Mouse (Mus musculus): Measurements from ENCODE around the gene Srpk1. TPM values are rescaled to one million over a fixed set of nuclear protein-coding genes. Genes with fewer than 3 reads are reported as not detected.
A peak's percentile ranks its signal among the peaks of the same experiment; 100 is the strongest.

Srpk1 gene
- polyA plus RNA-seq, 1 experiment from 2014 or later, result 112 TPM

DNA sequence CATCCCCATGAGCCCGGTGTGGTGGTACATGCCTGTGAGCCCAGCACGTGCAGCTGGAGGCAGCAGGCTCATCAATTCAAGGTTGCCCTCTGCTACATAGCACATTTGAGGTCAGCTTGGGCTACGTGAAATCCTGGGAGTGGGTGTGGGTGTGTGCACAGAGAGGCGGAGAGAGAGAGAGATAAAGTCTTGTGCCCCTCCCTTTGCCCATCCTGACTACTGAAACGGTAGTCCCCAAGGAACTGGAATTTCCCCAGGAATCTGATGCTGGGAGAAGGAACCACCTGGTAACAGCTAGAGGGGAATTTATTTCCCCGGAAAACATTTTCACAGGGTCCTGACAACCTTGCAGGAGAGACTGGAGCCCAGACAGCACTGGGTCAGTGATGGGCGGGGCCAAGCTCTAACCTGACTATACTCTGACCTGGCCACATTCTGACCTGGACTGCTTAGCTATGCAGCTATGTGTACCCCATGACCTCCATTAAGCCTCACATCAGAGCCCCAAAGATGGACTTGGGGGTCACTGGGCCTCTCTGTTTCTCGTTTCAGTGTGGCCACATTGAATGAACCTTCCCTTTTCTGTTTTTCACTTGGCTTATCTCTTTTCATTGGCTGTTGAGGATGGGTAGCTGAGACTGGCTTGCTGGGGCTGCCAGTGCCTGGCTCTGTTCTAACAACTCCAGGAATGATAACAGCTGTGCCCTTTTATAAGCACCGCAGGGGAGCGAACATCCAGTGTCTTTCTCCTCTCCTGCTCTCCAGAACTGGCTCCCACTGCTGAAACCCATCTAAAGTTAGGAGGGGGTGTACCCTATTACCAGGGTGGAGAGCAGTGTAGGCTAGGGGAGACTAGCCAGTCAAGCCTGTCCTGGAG is 6.0 kb upstream of the Srpk1 start:
- no peak overlapping the region for H3K27ac ChIP-seq (replicated peaks)
- no peaks in the 10 kb centered on the region for H3K27me3 ChIP-seq
- no peaks in the 10 kb centered on the region for H3K36me3 ChIP-seq
- no peak overlapping the region for H3K9ac ChIP-seq (replicated peaks)
- H3K4me3 ChIP-seq, result no peak overlapping the region
- whole genome bisulfite sequencing, result 73% methylated on average over 10 of the region's 10 CpGs
- no peaks in the 10 kb centered on the region for H3K9me3 ChIP-seq
- no peaks in the 10 kb centered on the region for H3K4me1 ChIP-seq
- H3K4me2 ChIP-seq (replicated peaks), result no peak overlapping the region
- ATAC-seq (replicated peaks), result no peak

DNA sequence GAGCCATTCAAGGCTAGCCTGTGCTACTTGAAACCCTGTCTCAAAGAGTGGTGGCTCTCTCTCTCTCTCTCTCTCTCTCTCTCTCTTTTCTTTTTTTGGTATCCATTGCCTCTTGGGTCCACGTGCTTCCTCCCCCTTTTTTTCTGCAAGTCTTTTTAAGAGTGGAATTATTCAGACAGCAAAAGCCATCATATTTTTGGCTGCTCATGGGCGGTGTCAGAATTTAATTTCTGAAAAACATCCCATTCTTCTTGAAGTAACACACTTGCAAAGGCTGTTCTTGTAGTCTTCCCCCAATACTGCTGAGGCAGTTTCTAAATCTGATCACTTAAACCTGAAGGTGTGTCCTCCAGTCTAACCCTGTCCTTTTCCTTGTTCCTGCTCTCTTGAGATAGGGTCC is 4.4 kb upstream of the Srpk1 start:
- H3K9me3 ChIP-seq, result no peaks in the 10 kb centered on the region
- WGBS, result 86% methylated on average over 2 of the region's 2 CpGs

DNA sequence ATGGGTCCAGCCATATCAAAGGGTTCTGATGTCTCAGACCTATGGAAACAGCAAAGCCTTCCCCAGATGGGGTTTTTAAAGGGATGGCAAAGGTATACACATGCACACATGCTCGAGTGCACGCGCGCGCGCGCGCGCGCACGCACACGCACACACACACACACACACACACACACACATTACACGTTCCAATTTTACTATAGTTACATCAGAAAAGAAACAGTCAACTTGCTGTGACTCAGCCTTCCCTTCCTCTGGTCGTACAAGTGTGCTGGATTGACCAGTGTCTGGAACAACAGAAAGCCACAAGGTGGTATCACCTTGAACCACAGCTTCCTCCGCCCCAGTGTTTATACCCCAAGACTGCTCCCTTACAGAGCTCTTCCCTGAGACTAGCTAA is 2.8 kb upstream of the Srpk1 start:
- Histone ChIP-seq H3K27me3 (no peaks in the 10 kb centered on the region), H3K4me1 (peaks cover 14% of the 10 kb centered on the region), H3K4me2 (replicated peaks) (no peak overlapping the region), H3K27ac (replicated peaks) (no peak overlapping the region), H3K36me3 (no peaks in the 10 kb centered on the region), H3K9ac (replicated peaks) (no peak overlapping the region), H3K9me3 (no peaks in the 10 kb centered on the region), H3K4me3 (no peak overlapping the region)
- WGBS, result 93% methylated on average over 15 of the region's 15 CpGs
- ATAC-seq (replicated peaks), result no peak

More for the DNA sequence above, 4.4 kb upstream of the Srpk1 start:
- no peak overlapping the region for H3K9ac ChIP-seq (replicated peaks)
- H3K4me3 ChIP-seq, result no peak overlapping the region
- H3K4me2 ChIP-seq (replicated peaks), result no peak overlapping the region
- H3K4me1 ChIP-seq, result 0 out of 2 replicates have a peak, but pooled peaks cover 4% of the 10 kb centered on the region
- no peak for ATAC-seq (replicated peaks)
- no peaks in the 10 kb centered on the region for H3K27me3 ChIP-seq
- H3K36me3 ChIP-seq, result no peaks in the 10 kb centered on the region
- H3K27ac ChIP-seq (replicated peaks), result no peak overlapping the region

DNA sequence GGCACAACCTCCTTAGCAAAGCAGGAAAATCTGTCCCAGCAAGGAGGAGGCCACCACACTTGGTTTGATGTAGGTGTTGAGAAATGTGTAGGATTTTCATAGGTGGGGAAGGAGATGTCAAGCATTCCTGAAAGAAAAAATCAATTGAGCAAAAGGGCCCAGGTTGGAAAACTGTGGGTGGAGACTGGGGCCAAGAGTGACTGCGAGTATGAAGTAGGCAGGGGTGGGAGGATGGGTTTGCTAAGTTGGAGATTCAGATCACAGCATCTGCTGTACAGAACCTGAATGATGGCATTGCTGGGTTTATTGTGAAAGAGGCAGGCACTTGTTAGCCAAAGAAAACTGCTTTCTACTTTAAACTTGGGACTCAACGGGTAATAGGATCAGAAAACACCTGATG is 2.3 kb upstream of the Srpk1 start:
- Histone ChIP-seq H3K9me3 (no peaks in the 10 kb centered on the region), H3K4me1 (peaks cover 19% of the 10 kb centered on the region), H3K4me2 (replicated peaks) (no peak overlapping the region), H3K27me3 (no peaks in the 10 kb centered on the region), H3K4me3 (no peak overlapping the region), H3K9ac (replicated peaks) (no peak overlapping the region), H3K27ac (replicated peaks) (no peak overlapping the region), H3K36me3 (0 out of 2 replicates have a peak, but pooled peaks cover 4% of the 10 kb centered on the region)
- WGBS, result 74% methylated on average over 2 of the region's 2 CpGs
- ATAC-seq (replicated peaks), result no peak

DNA sequence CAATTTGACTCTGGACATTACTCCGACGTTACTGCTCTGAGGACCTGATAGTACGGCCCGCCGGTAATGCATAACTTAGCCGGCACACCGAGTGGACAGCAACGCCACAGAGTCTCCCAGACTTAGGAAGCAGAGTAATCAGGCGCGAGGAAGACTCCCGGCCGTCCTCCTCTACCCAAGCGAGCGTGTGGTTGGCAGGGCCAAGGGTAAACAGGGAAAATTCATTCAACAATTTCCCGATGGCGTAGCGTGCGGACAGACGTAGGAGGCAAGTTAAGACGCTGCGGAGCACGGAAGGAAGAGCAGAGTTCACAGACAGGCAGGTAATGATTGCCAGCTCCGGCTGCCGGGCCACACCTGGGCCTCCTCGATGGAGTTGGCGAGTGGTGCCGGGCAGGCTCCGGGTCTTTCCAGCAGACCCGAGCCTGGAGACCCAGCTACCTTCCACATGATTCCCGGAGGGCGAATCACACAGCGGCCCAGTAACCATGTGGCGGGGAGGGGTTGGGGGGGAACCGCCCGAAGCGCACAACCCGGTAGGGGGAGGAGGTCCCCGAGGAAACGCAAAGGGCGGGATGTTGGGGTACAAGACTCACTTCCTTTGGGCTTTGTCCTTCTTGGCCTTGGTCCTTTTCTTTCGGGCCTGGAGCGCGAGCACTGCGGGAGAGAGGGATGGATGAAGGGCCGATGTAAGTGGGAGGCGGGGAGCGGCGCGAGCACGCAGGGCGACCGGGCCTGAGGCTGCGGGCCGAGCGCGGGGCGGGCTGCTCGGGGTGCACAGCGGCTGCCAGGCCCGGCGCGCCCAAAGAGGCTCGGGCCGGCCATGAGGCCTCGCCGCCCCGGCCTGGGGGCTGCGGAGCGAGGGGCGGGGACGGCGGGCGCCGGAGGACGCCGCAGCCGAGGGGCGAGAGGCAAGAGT is 869 bp downstream of the Srpk1 start:
- WGBS, result under 1% methylated on average over 70 of the region's 78 CpGs
- peak; percentile 78 for ATAC-seq (replicated peaks)
- Histone ChIP-seq H3K27me3 (no peaks in the 10 kb centered on the region), H3K27ac (replicated peaks) (peak overlapping the region; percentile 90), H3K9me3 (no peaks in the 10 kb centered on the region), H3K36me3 (0 out of 2 replicates have a peak, but pooled peaks cover 10% of the 10 kb centered on the region), H3K4me1 (peaks cover 40% of the 10 kb centered on the region), H3K9ac (replicated peaks) (peak overlapping the region; percentile 87), H3K4me2 (replicated peaks) (peak overlapping the region; percentile 85), H3K4me3 (peak overlapping the region; percentile 82)

DNA sequence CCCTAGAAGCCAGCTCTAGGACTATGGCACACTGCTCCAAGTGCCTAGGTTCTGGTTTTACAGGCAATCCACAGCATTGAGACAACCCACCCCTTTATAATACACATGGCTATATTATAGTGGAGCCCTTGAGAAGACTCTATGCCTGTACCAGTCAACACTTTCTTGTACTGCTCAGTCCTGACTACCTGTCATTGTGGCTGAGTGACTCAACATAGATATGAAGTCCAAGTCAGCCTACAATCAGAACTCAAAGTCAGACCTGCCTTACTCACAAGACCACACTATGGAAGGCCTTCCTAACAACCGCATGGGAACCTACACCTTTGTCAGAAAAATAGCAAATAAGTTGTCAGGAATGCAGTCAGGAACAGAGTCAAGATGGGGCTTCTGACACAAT is 3.7 kb downstream of the Srpk1 start:
- ATAC-seq (replicated peaks), result no peak

DNA sequence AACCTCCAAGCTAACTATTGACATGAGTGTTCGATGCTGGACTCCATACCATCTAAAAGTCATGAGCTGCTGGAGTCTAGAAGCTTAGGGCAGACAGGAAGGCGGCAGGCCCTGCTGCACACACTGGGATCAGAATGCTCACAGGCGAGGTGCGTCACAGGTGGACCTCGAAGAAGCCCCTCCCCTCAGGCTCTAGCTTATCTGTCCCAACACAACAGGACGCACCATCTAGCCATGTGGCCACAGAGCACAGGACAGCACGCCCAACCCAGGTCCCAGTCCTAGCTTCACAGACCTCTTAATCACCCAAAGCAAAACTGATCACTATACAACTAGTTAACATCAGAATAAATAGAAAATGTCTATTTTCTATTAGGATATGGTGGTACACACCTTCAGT is 4.4 kb downstream of the Srpk1 start:
- no peak for ATAC-seq (replicated peaks)
- no peaks in the 10 kb centered on the region for H3K27me3 ChIP-seq
- H3K4me1 ChIP-seq, result peaks cover 40% of the 10 kb centered on the region
- no peak overlapping the region for H3K27ac ChIP-seq (replicated peaks)
- H3K4me3 ChIP-seq, result no peak overlapping the region
- 90% methylated on average over 7 of the region's 7 CpGs for WGBS
- H3K9ac ChIP-seq (replicated peaks), result no peak overlapping the region
- H3K9me3 ChIP-seq, result no peaks in the 10 kb centered on the region
- no peak overlapping the region for H3K4me2 ChIP-seq (replicated peaks)
- H3K36me3 ChIP-seq, result peaks cover 16% of the 10 kb centered on the region; the same call in 1 of the 2 replicates

More for the DNA sequence above, 3.7 kb downstream of the Srpk1 start:
- 95% methylated on average over 1 of the region's 1 CpGs for WGBS
- H3K4me3 ChIP-seq, result no peak overlapping the region
- no peak overlapping the region for H3K9ac ChIP-seq (replicated peaks)
- no peaks in the 10 kb centered on the region for H3K27me3 ChIP-seq
- no peak overlapping the region for H3K27ac ChIP-seq (replicated peaks)
- H3K4me2 ChIP-seq (replicated peaks), result no peak overlapping the region
- H3K9me3 ChIP-seq, result no peaks in the 10 kb centered on the region
- H3K4me1 ChIP-seq, result peaks cover 40% of the 10 kb centered on the region
- H3K36me3 ChIP-seq, result peaks cover 16% of the 10 kb centered on the region; the same call in 1 of the 2 replicates

DNA sequence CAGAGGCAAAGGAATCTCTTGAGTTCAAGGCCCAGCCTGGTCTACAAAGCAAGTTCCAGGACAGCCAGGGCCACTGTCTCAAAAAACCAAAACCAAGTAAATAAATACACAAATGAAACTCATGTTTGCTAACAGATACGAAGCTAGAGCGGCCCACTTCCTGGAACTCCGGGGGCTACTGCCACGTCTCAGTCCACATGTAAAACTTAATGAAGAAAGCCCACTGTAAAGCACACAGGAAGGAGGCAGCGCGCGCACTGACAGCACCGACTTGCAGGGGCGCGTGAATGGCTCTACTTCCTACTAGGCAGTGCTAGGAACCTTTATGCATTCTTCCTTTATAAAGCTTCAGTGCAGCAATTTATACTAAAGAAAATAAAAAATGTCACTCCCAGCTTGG is 4.9 kb downstream of the Srpk1 start:
- Histone ChIP-seq H3K4me1 (peaks cover 38% of the 10 kb centered on the region), H3K9ac (replicated peaks) (no peak overlapping the region), H3K27me3 (no peaks in the 10 kb centered on the region), H3K36me3 (peaks cover 16% of the 10 kb centered on the region; the same call in 1 of the 2 replicates), H3K4me3 (no peak overlapping the region), H3K4me2 (replicated peaks) (no peak overlapping the region), H3K9me3 (no peaks in the 10 kb centered on the region), H3K27ac (replicated peaks) (no peak overlapping the region)
- ATAC-seq (replicated peaks), result no peak
- 92% methylated on average over 10 of the region's 10 CpGs for WGBS

DNA sequence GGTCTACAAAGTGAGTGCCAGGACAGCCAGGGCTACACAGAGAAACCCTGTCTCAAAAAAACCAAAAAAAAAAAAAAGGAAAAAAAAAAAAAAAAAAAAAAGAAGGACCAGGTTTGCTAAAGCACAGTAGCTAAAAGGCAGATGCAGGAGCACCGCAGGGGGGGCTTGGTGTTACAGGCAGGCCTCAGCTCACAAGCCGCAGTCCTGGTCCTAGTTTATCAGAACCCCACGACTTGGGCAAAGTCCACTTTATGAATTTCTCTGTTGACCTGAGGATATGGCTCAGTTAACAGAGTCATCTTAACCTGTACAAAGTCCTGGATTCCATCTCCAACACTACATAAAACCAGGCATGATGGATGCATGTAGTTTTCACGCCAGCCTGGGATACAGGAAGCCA is 7.2 kb downstream of the Srpk1 start:
- WGBS, result 97% methylated on average over 4 of the region's 4 CpGs
- H3K27me3 ChIP-seq, result no peaks in the 10 kb centered on the region
- H3K27ac ChIP-seq (replicated peaks), result no peak overlapping the region
- H3K4me1 ChIP-seq, result peaks cover 26% of the 10 kb centered on the region
- H3K9me3 ChIP-seq, result no peaks in the 10 kb centered on the region
- no peak overlapping the region for H3K4me2 ChIP-seq (replicated peaks)
- no peak overlapping the region for H3K4me3 ChIP-seq
- peaks cover 16% of the 10 kb centered on the region; the same call in 1 of the 2 replicates for H3K36me3 ChIP-seq
- ATAC-seq (replicated peaks), result no peak
- H3K9ac ChIP-seq (replicated peaks), result no peak overlapping the region

DNA sequence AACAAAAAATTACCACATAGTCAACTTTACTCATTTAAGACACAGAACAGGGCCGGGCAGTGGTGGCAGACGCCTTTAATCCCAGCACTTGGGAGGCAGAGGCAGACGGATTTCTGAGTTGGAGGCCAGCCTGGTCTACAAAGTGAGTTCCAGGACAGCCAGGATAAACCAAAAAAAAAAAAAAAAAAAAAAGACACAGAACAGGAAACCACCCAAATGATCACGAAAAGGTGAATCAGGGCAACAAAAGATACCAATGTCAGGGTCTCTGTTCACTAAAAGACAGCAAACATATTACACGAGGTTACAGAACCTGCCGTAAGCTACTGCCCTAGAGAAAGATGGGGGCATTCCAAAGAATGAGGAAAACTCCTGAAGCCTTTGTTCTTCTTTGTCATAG is 9.4 kb downstream of the Srpk1 start:
- H3K27ac ChIP-seq (replicated peaks), result no peak overlapping the region
- H3K4me2 ChIP-seq (replicated peaks), result no peak overlapping the region
- H3K36me3 ChIP-seq, result peaks cover 11% of the 10 kb centered on the region
- 83% methylated on average over 6 of the region's 6 CpGs for WGBS
- no peaks in the 10 kb centered on the region for H3K9me3 ChIP-seq
- H3K27me3 ChIP-seq, result no peaks in the 10 kb centered on the region
- H3K4me1 ChIP-seq, result peaks cover 10% of the 10 kb centered on the region
- H3K9ac ChIP-seq (replicated peaks), result no peak overlapping the region
- no peak for ATAC-seq (replicated peaks)
- no peak overlapping the region for H3K4me3 ChIP-seq

DNA sequence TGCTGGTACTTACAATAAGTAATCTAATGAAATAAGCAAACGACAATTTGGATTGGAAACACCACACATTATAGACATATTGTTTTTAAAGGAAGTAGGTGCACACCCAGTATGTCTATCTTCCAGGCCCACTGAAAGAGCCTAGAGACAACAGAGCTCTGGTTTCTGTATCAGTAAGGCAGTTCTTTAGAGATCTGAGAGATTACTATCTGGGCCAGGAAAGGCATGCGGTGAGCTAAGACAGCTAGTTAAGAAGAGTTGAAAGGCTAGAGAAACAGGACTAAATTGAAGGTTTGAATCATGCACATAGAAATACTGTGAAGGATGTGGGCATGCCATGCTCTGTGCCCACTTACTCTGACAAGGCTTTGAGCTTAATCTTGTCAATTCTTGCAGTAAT is 9.9 kb downstream of the Srpk1 start:
- Histone ChIP-seq H3K9ac (replicated peaks) (no peak overlapping the region), H3K27ac (replicated peaks) (no peak overlapping the region), H3K27me3 (no peaks in the 10 kb centered on the region), H3K4me3 (no peak overlapping the region), H3K4me2 (replicated peaks) (no peak overlapping the region), H3K36me3 (peaks cover 16% of the 10 kb centered on the region), H3K4me1 (peaks cover 5% of the 10 kb centered on the region; the same call in 1 of the 2 replicates), H3K9me3 (no peaks in the 10 kb centered on the region)
- WGBS, result 88% methylated on average over 2 of the region's 2 CpGs
- ATAC-seq (replicated peaks), result no peak

DNA sequence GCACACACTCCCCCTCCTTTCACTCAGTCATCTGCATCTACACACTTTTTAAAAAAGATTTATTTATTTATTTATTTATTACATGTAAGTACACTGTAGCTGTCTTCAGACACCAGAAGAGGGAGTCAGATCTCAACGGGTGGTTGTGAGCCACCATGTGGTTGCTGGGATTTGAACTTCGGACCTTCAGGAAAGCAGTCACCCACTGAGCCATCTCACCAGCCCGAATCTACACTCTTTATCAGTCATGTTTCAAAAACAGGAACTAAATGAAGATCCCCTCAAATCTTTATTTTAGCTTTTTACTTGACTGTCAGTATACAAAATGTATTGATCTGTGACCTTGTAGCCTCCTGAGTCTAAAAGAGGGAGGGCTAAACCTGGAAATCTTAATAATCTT is 13.0 kb downstream of the Srpk1 start:
- H3K27me3 ChIP-seq, result no peaks in the 10 kb centered on the region
- ATAC-seq (replicated peaks), result no peak
- 90% methylated on average over 3 of the region's 3 CpGs for WGBS
- H3K4me2 ChIP-seq (replicated peaks), result no peak overlapping the region
- no peak overlapping the region for H3K4me3 ChIP-seq
- H3K4me1 ChIP-seq, result no peaks in the 10 kb centered on the region
- H3K9me3 ChIP-seq, result no peaks in the 10 kb centered on the region
- no peak overlapping the region for H3K9ac ChIP-seq (replicated peaks)
- peaks cover 38% of the 10 kb centered on the region for H3K36me3 ChIP-seq
- no peak overlapping the region for H3K27ac ChIP-seq (replicated peaks)

Measured in forebrain, embryonic 15.5 days (tissue).